Mouse (Mus musculus): ENCODE data around the gene Zfp534. TPM values are rescaled to one million over a fixed set of nuclear protein-coding genes. Genes with fewer than 3 reads are reported as not detected.
"Not testable (repeated sequence)": the region's sequence is repeated elsewhere in the genome, so short reads cannot be mapped to it uniquely, and the experiment has no call there.

Zfp534 gene
- under 1 TPM in 1 of 2 experiments, not detected in 1; 0.15 TPM for total RNA-seq (2021)
- long read RNA-seq, experiment 1, result 0 reads
- long read RNA-seq, experiment 2, result 0 reads

GRCm38 (mm10) chr4:147702453-147702852 is at the start of gene Zfp534:
Gene Zfp534 (minus strand): TSS chr4:147702553.
- H3K4me3 ChIP-seq; H3K27ac ChIP-seq; DNase-seq (ENCODE audit: low spot score in 2 of 2): not testable (repeated sequence)

GRCm38 (mm10) chr4:147746255-147746654 is 43.9 kb upstream of the Zfp534 start:
- DNase-seq (ENCODE audit: low spot score in 2 of 2); H3K4me3 ChIP-seq; H3K27ac ChIP-seq: not testable (repeated sequence)

DNA sequence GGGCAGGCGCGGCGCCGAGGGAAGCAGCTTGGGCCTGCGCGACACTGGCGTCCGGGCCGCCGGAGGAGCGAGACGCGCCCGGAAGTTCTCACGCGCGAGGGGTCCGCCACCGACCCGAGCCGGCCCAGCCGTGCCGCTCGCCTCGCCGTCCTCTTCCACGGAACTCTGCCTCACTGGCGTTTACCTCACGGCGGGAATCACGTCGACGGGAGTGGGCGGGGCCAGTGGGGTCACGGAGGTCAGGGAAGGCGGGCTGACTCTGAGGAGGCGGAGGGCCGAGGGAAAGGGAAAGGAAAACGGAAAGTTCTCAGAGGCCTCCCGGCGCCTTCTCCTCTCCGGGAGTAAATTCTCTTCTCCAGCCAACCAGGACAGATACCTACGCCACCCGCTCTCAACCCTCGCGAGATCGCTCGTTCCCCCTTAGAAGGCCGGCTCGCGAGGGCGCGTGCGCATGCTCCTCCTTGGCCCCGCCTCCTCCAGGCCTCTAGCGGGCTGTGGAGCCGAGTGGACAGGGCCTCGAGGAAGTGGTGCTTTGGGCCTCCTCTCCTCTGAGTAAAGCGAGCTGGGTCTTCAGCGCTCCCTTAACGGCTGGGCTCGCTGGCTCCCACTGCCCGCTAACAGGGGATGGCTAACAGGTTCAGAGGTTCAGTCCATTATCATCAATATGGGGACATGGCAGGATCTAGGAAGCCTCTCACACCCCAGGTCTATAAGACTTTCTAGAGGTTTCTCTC is 36.5 kb upstream of the Zfp534 start:
- H3K27ac ChIP-seq; H3K4me3 ChIP-seq; DNase-seq (ENCODE audit: low spot score in 2 of 2): not testable (repeated sequence)

DNA sequence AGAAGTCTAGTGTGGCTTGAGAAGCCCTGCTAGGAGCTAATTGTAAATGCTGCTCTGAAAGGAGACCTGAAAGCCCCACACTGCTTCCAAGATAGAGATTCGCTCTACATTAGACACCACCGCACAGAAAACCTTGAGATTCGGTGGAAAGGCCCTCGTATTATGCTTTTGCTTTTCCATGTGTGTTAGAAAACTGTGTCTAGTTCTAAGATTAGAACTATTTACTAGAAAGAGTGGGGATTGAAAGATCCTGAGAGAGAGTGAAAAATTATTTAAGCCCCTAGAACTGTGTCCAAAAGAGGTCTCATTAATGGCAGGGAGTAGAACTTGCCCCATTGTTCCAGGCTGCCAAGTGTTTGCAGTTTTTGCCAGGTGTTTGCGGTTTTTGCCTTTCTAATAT is 47.1 kb downstream of the Zfp534 start:
- not testable (repeated sequence) for H3K27ac ChIP-seq

DNA sequence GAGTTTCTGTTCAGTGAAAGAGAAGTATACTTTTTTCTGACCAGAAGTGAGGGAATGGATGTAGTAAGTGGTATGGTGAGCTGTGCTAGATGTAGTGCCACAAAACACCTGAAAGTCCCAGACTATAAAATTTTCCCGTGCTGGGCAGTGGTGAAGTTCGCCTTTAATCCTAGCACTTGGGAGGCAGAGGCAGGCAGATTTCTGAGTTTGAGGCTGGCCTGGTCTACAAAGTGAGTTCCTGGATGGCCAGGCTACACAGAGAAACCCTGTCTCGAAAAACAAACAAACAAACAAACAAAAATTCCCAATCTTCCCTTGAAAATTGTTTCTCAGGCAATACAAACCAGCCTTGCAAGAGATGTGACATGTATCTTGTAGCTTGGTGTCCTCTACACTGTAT is 54.9 kb downstream of the Zfp534 start:
- not testable (repeated sequence) for H3K27ac ChIP-seq; H3K4me3 ChIP-seq; DNase-seq (ENCODE audit: low spot score in 2 of 2)

More for the DNA sequence above, 47.1 kb downstream of the Zfp534 start:
- H3K4me3 ChIP-seq; DNase-seq (ENCODE audit: low spot score in 2 of 2): not testable (repeated sequence)

DNA sequence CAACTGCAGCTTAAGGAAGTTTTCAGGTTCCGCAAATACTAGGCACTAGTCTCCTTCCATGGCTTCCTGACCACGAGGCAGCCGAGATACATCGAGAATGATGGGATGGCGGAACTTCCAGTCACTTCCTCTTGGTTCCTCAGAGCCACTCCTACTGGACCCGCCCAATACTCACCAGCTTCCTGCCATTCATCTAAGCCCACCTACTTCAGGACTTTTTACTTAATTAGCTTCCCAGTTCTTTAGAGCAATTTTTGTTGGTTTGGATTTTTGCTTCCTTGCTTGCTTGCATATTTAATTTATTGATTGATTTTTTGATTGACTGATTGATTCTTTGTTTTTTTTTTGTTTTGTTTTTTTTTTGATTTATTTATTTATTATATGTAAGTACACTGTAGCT is 59.9 kb downstream of the Zfp534 start, which contains the start of gene Zfp979:
Gene Zfp979, minus strand, starts transcription at position 101 of the 400 bp plus-strand sequence.
- DNase-seq (ENCODE audit: low spot score in 2 of 2); H3K27ac ChIP-seq; H3K4me3 ChIP-seq: not testable (repeated sequence)

DNA sequence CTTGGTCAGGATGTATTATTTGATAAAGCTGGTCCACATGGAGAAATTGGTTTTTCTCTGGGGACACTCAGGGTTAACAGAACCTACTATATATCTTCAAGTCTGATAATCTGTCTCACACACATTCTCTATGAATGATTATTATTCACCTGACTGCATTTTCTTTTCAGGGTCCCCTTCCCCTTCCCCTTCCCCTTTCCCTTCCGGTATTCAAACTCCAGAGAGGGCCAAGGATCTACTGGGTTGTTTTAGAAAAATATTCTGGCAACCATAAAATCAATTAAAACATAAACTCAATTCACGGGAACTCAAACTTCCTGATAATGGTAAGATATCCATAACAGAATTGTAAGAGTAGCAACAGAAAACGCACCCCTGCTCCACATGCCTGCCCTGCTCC is 60.4 kb downstream of the Zfp534 start:
- DNase-seq (ENCODE audit: low spot score in 2 of 2); H3K27ac ChIP-seq; H3K4me3 ChIP-seq: not testable (repeated sequence)

- not testable (repeated sequence) for H3K27ac ChIP-seq; H3K4me3 ChIP-seq; DNase-seq (ENCODE audit: low spot score in 2 of 2)
Measured at GRCm38 (mm10) chr4:147633818-147634262, 68.5 kb downstream of the Zfp534 start.

Other genes starting within 250 kb of the Zfp534 start
- gene Zfp982, start 210.1 kb downstream of the Zfp534 start, total RNA-seq (2021), result 1 to 10 TPM; 2.9 to 3.1 TPM
- under 1 TPM; 0.17 to 0.28 TPM for gene Gm16503, start 162.3 kb downstream of the Zfp534 start, total RNA-seq (2021)
- gene Zfp985, start 149.3 kb downstream of the Zfp534 start, total RNA-seq (2021), result not detected
- gene Zfp979, start 60.0 kb downstream of the Zfp534 start, total RNA-seq (2021), result under 1 TPM; 0.44 to 0.49 TPM
- gene Zfp984, start 107.2 kb upstream of the Zfp534 start, total RNA-seq (2021), result 1 to 10 TPM; 1.8 to 2.2 TPM
- gene Zfp933, start 145.8 kb upstream of the Zfp534 start, total RNA-seq (2021), result 10 to 100 TPM; 22.3 to 22.6 TPM
- 10 to 100 TPM; 19.9 to 26.5 TPM for gene Miip, start 166.3 kb upstream of the Zfp534 start, total RNA-seq (2021)
- gene Fv1, start 166.4 kb upstream of the Zfp534 start, total RNA-seq (2021), result 1 to 10 TPM; 8.8 to 9.5 TPM
- gene Mfn2, start 202.2 kb upstream of the Zfp534 start, total RNA-seq (2021), result 100 to 1,000 TPM; 198 to 200 TPM
- gene Plod1, start 234.2 kb upstream of the Zfp534 start, total RNA-seq (2021), result 10 to 100 TPM; 16.4 to 21.5 TPM
- 10 to 100 TPM; 27.0 to 27.9 TPM for gene 2510039O18Rik, start 238.3 kb upstream of the Zfp534 start, total RNA-seq (2021)